Comparison of ENCODE assay signal across 11 mouse cellular contexts in genomic region chr6:94801039-94801438, GRCm38 (mm10).
A peak's percentile ranks its signal among the peaks of the same experiment; 100 is the strongest.
DNase-seq lines count a peak whose midpoint lies in the region; ATAC-seq and TF ChIP-seq lines count a peak whose summit lies in the region.
"Had no signal": no experiment of that assay in that cellular context is flagged by ENCODE, and none has a peak within 500 bp of the region (broad histone marks: within the 10 kb centered on the region; RNA-seq: fewer than 3 reads in every experiment).

No protein-coding gene starts in this region.

- 0 out of 2 replicates have a peak, but pooled peaks cover 5% of the 10 kb centered on the region for H3K9me3 ChIP-seq in lung, postnatal 0 days (ENCODE audit: low read length)
- H3K9me3 ChIP-seq in limb, embryonic 10.5 days (replicated peaks): no peaks in the 10 kb centered on the region
- H3K9me3 ChIP-seq in stomach, embryonic 16.5 days (replicated peaks; ENCODE audit: control insufficient read depth, low read length): 0 out of 2 replicates have a peak, but pooled peaks cover 6% of the 10 kb centered on the region

- no peak for TF ChIP-seq CTCF in gastrocnemius, adult 2 months (IDR thresholded peaks at IDR 0.05)
- no peak for TF ChIP-seq CTCF in lung, postnatal 0 days (IDR thresholded peaks at IDR 0.05)

- no peaks in the 10 kb centered on the region for H3K36me3 ChIP-seq in lung, postnatal 0 days (ENCODE audit: insufficient read depth, low read length)
- H3K36me3 ChIP-seq in limb, embryonic 10.5 days: no peaks in the 10 kb centered on the region
- no peaks in the 10 kb centered on the region for H3K36me3 ChIP-seq in stomach, embryonic 16.5 days (ENCODE audit: control insufficient read depth, insufficient read depth, low read length)

- no peak for TF ChIP-seq EP300 in lung, postnatal 0 days (IDR thresholded peaks at IDR 0.05)

- H3K27me3 ChIP-seq in lung, postnatal 0 days (replicated peaks; ENCODE audit: insufficient read depth, low read length): no peaks in the 10 kb centered on the region
- H3K27me3 ChIP-seq in limb, embryonic 10.5 days (ENCODE audit: low read depth, poor library complexity, severe bottlenecking): peaks cover 5% of the 10 kb centered on the region; the same call in 1 of the 2 replicates
- no peaks in the 10 kb centered on the region for H3K27me3 ChIP-seq in stomach, embryonic 16.5 days (ENCODE audit: control insufficient read depth, insufficient read depth, low read length)

- peak overlapping the region; percentile 32 for H3K4me2 ChIP-seq in lung, postnatal 0 days (replicated peaks; ENCODE audit: low read depth, low read length)
- peak overlapping the region; percentile 31; the same call in 1 of the 2 replicates for H3K4me2 ChIP-seq in stomach, embryonic 16.5 days (ENCODE audit: low read depth, low read length)

- ATAC-seq in lung, postnatal 0 days: no peak
- ATAC-seq in stomach, embryonic 16.5 days (ENCODE audit: insufficient read depth, low FRiP score): no peak

- no peak for DNase-seq in gastrocnemius, adult 2 months
- DNase-seq in gastrocnemius, postnatal 36 days: no peak
- DNase-seq in lung, postnatal 0 days (ENCODE audit: low spot score): no peak
- no peak for DNase-seq in lung, postnatal 25 days (ENCODE audit: low spot score)
- DNase-seq in limb, embryonic 10.5 days (ENCODE audit: low spot score): no peak
- DNase-seq in frontal cortex, adult 2 months (ENCODE audit: extremely low spot score in 1 of 2, low spot score in 1 of 2): no peak
- DNase-seq in ovary, postnatal 36 days (ENCODE audit: low spot score): no peak
- DNase-seq: cerebellum, adult 8-10 months; spleen, adult 18-20 months had no signal

- peak overlapping the region; percentile 35 for H3K4me3 ChIP-seq in gastrocnemius, adult 2 months
- peak overlapping the region; percentile 19 for H3K4me3 ChIP-seq in lung, postnatal 0 days (ENCODE audit: low read depth, low read length)
- no peak overlapping the region for H3K4me3 ChIP-seq in limb, embryonic 10.5 days
- H3K4me3 ChIP-seq in stomach, embryonic 16.5 days (replicated peaks; ENCODE audit: low read length): no peak overlapping the region; the same call in 1 of the 2 replicates

- H3K9ac ChIP-seq in lung, postnatal 0 days (replicated peaks; ENCODE audit: low read depth): no peak overlapping the region
- peak overlapping the region; percentile 39 for H3K9ac ChIP-seq in stomach, embryonic 16.5 days (ENCODE audit: low read length)
- H3K9ac ChIP-seq: liver, embryonic 14.5 days had no signal

- intact Hi-C loops in gastrocnemius, adult 2 months (cut with DNase I): no loop called here
- intact Hi-C loops in gastrocnemius, postnatal 36 days (cut with DNase I): no loop called here

- H3K27ac ChIP-seq in gastrocnemius, adult 2 months: no peak overlapping the region
- H3K27ac ChIP-seq in lung, postnatal 0 days (ENCODE audit: low read length): no peak overlapping the region
- peak overlapping the region; percentile 72 for H3K27ac ChIP-seq in limb, embryonic 10.5 days
- H3K27ac ChIP-seq in stomach, embryonic 16.5 days (ENCODE audit: low read length): peak overlapping the region; percentile 10
- H3K27ac ChIP-seq: liver, embryonic 14.5 days had no signal

- H3K4me1 ChIP-seq in lung, postnatal 0 days (ENCODE audit: insufficient read depth, low read depth, low read length): no peaks in the 10 kb centered on the region
- peaks cover 29% of the 10 kb centered on the region for H3K4me1 ChIP-seq in limb, embryonic 10.5 days
- peaks cover 13% of the 10 kb centered on the region for H3K4me1 ChIP-seq in stomach, embryonic 16.5 days (ENCODE audit: control insufficient read depth, insufficient read depth, low read length)

- 27% methylated on average over 12 of the region's 12 CpGs for WGBS in lung, postnatal 0 days
- 21% methylated on average over 12 of the region's 12 CpGs for WGBS in limb, embryonic 10.5 days
- whole genome bisulfite sequencing in stomach, embryonic 16.5 days: 49% methylated on average over 12 of the region's 12 CpGs

Comparison
In these comparisons a context has a peak if more than half of its experiments do, and no peak if none do; other contexts are left out.
1. H3K27ac ChIP-seq: peak in limb, embryonic 10.5 days (single experiment) and stomach, embryonic 16.5 days (single experiment); none in gastrocnemius, adult 2 months (single experiment) and lung, postnatal 0 days (single experiment).
2. H3K4me3 ChIP-seq: peak in gastrocnemius, adult 2 months (single experiment) and lung, postnatal 0 days (single experiment); none in limb, embryonic 10.5 days (single experiment) and stomach, embryonic 16.5 days (single experiment).